Mouse (Mus musculus) liver, adult 2 months (tissue): ENCODE data around the gene Galns.

Experiments used
- CTCF ChIP-seq: fragments of 200-500 bp; IDR thresholded peaks from 2 replicates; pipeline ENCODE4 v1.5.1; 2011; ENCODE audit warnings: low read depth, low read length, control low read depth
- POLR2A ChIP-seq: fragments of 200-500 bp; IDR thresholded peaks from 2 replicates; pipeline ENCODE4 v1.6.1; 2011; ENCODE audit warnings: low read length, control low read depth; ENCODE audit not compliant: insufficient read depth; ENCODE audit errors: extremely low read depth

DNA sequence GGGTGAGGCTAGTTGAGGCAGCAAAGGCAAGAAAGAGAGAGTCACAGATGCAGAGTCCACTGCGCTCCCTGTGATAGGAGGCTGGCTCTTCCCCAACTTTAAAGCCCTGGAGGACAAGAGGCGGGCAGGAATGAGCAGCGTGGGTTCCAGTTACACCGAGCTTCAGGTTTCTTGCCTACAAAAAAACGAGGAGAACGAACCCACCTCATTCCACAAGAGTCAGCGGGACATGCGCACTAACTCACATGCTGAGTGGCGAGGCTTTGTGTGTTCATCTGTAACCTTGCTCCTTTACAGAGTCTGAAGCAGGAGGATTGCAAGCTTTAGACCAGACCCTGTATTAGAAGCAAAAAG lies 47.5 kb upstream of the Galns start:
- no peak for TF ChIP-seq CTCF
- TF ChIP-seq POLR2A = no peak
